In the genomic region with DNA sequence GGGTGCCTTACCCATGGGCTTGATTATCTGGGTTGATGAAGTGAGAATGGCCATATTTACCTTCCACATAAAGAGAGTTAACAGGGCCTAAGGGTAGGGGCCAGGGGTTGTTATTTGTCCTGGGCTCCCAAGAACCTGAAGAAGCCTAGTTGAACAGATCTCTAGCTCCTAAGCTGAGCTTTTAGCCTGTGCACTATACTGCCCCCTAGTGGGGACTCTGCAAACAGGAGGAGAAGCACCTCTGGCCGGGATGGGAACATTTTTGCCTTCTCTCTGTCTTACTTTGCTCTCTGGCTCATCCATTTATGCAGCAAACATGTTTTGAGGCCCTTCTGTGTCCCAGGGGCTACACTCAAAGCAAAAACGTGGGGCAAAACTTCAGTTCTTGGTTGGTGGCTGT, we compare ENCODE assay signal across 8 mouse cellular contexts. TPM values are rescaled to one million over a fixed set of nuclear protein-coding genes. Genes with fewer than 3 reads are reported as not detected.
DNase-seq lines count a peak whose midpoint lies in the region; ATAC-seq lines count a peak whose summit lies in the region.

No protein-coding gene starts in this region.

- no peaks in the 10 kb centered on the region for H3K27me3 ChIP-seq in liver, embryonic 12.5 days (replicated peaks)

- no peaks in the 10 kb centered on the region for H3K9me3 ChIP-seq in liver, embryonic 12.5 days (replicated peaks)

- no peak overlapping the region for H3K4me3 ChIP-seq in liver, embryonic 12.5 days

- WGBS in liver, embryonic 12.5 days (ENCODE audit: insufficient replicate concordance): 12% methylated on average over 2 of the region's 2 CpGs

- no peak overlapping the region for H3K27ac ChIP-seq in liver, embryonic 12.5 days

- ATAC-seq in liver, embryonic 12.5 days: no peak
- ATAC-seq in granulocyte monocyte progenitor cell, adult 5-6 weeks (replicated peaks; ENCODE audit: poor library complexity, severe bottlenecking): peak; percentile 48
- no peak for ATAC-seq in activated CD4-positive, CD25-positive, alpha-beta regulatory T cell, adult 4 months

- H3K36me3 ChIP-seq in liver, embryonic 12.5 days: peaks cover 42% of the 10 kb centered on the region

- DNase-seq in liver (peak; percentile 73), NIH3T3 (ENCODE audit: low read depth) (peak; percentile 88)
- DNase-seq in cerebellum, postnatal 14 days: peak; percentile 83 to 90
- peak; percentile 67 to 77 for DNase-seq in kidney, postnatal 25 days
- DNase-seq in natural killer cell, adult 2 months (ENCODE audit: low spot score in 2 of 2): peak; percentile 40 to 56

- H3K4me1 ChIP-seq in liver, embryonic 12.5 days: no peaks in the 10 kb centered on the region

- no peak overlapping the region for H3K4me2 ChIP-seq in liver, embryonic 12.5 days

- H3K9ac ChIP-seq in liver, embryonic 12.5 days: no peak overlapping the region

RNA-seq across cellular contexts. Expression of a gene that starts 11.2 kb away (rescaled TPM):
- not detected in 2 replicates for polyA plus RNA-seq in liver, embryonic 12.5 days (2016; fragmentation: Nextera tagmentation; extraction: Ambion mirVana)
- not detected in 2 replicates for total RNA-seq in granulocyte monocyte progenitor cell, adult 5-6 weeks (2014; fragmentation: Nextera tagmentation)
- total RNA-seq in granulocyte monocyte progenitor cell, adult 5-6 weeks (2017): not detected in 2 replicates
- polyA plus RNA-seq in activated CD4-positive, CD25-positive, alpha-beta regulatory T cell, adult 4 months (2017; shearing (Covaris generic)): not detected

RNA-seq across cellular contexts. Expression of a gene that starts 13.8 kb away (rescaled TPM):
- 0.23 TPM in 1 of 2 replicates, not detected in the other for polyA plus RNA-seq in liver, embryonic 12.5 days (2016; fragmentation: Nextera tagmentation; extraction: Ambion mirVana)
- not detected in 2 replicates for total RNA-seq in granulocyte monocyte progenitor cell, adult 5-6 weeks (2014; fragmentation: Nextera tagmentation)
- not detected in 2 replicates for total RNA-seq in granulocyte monocyte progenitor cell, adult 5-6 weeks (2017)
- polyA plus RNA-seq in activated CD4-positive, CD25-positive, alpha-beta regulatory T cell, adult 4 months (2017; shearing (Covaris generic)): not detected

RNA-seq across cellular contexts. Expression of a gene that starts 14.2 kb away (rescaled TPM):
- polyA plus RNA-seq in liver, embryonic 12.5 days (2016; fragmentation: Nextera tagmentation; extraction: Ambion mirVana): 18.0 and 18.9 TPM in 2 replicates
- 18.4 and 24.9 TPM in 2 replicates for total RNA-seq in granulocyte monocyte progenitor cell, adult 5-6 weeks (2014; fragmentation: Nextera tagmentation)
- 18.2 and 27.8 TPM in 2 replicates for total RNA-seq in granulocyte monocyte progenitor cell, adult 5-6 weeks (2017)
- 10 to 100 TPM; 33.3 to 42.1 TPM for polyA plus RNA-seq in activated CD4-positive, CD25-positive, alpha-beta regulatory T cell, adult 4 months (2017; shearing (Covaris generic))

RNA-seq across cellular contexts. Expression of a gene that starts 24.2 kb away (rescaled TPM):
- 0.10 TPM in 1 of 2 replicates, not detected in the other for polyA plus RNA-seq in liver, embryonic 12.5 days (2016; fragmentation: Nextera tagmentation; extraction: Ambion mirVana)
- not detected in 2 replicates for total RNA-seq in granulocyte monocyte progenitor cell, adult 5-6 weeks (2014; fragmentation: Nextera tagmentation)
- total RNA-seq in granulocyte monocyte progenitor cell, adult 5-6 weeks (2017): not detected in 2 replicates
- polyA plus RNA-seq in activated CD4-positive, CD25-positive, alpha-beta regulatory T cell, adult 4 months (2017; shearing (Covaris generic)): not detected

RNA-seq across cellular contexts. Expression of a gene that starts 27.9 kb away (rescaled TPM):
- polyA plus RNA-seq in liver, embryonic 12.5 days (2016; fragmentation: Nextera tagmentation; extraction: Ambion mirVana): 3.5 and 3.8 TPM in 2 replicates
- total RNA-seq in granulocyte monocyte progenitor cell, adult 5-6 weeks (2014; fragmentation: Nextera tagmentation): 1.3 and 3.1 TPM in 2 replicates
- 1.4 and 2.8 TPM in 2 replicates for total RNA-seq in granulocyte monocyte progenitor cell, adult 5-6 weeks (2017)
- polyA plus RNA-seq in activated CD4-positive, CD25-positive, alpha-beta regulatory T cell, adult 4 months (2017; shearing (Covaris generic)): 1 to 10 TPM; 3.3 to 4.0 TPM
